Mouse (Mus musculus): ENCODE measurements at regions not wholly inside any gene's neighbourhood (a gene's known extent, or its start where the extent isn't known, plus 50 kb on each side); places are given as distances from the start of the nearest gene placed in this dataset.

DNA sequence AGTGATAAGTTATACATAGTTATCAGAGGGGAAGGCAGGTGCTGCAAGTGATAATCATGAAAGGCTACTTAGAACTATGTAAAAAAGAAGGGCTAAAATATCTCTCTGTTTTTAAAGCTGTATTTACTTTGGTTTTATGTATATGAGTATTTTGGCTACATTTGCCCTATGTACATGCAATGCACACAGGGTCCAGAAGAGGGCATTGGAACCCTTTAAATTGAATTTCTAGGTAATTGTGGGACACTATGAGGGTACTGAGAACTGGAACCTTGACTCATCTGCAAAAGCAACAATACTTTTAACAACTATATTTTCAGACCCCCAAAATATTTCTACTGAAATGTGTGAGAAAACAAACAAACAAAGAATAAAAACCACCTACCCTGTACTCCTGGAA is 82.9 kb downstream of the 4933402N22Rik start:
- TF ChIP-seq CTCF (IDR thresholded peaks at IDR 0.05; ENCODE audit: borderline replicate concordance, insufficient read depth, low read depth, low read length) (no peak), POLR2A (IDR thresholded peaks at IDR 0.05; ENCODE audit: borderline replicate concordance, insufficient read depth, low read length) (no peak)

All from cerebellum, adult 2 months (tissue).